ENCODE assay signal across 25 mouse cellular contexts in genomic region chr16:93107524-93107845, GRCm38 (mm10).
DNase-seq lines count a peak whose midpoint lies in the region; ATAC-seq and TF ChIP-seq lines count a peak whose summit lies in the region.
"Had no signal": no experiment of that assay in that cellular context is flagged by ENCODE, and none has a peak within 500 bp of the region (broad histone marks: within the 10 kb centered on the region; RNA-seq: fewer than 3 reads in every experiment).

No protein-coding gene starts in this region.

- no peak overlapping the region for H3K9ac ChIP-seq in kidney, postnatal 0 days (ENCODE audit: low read depth, low read length)
- no peak overlapping the region for H3K9ac ChIP-seq in lung, postnatal 0 days (replicated peaks; ENCODE audit: low read depth)
- H3K9ac ChIP-seq in ES-Bruce4 (ENCODE audit: low read depth, poor library complexity, severe bottlenecking) = no peak overlapping the region
- no peak overlapping the region for H3K9ac ChIP-seq in stomach, postnatal 0 days (ENCODE audit: low read length)
- H3K9ac ChIP-seq: intestine, embryonic 15.5 days; kidney, embryonic 15.5 days; liver, embryonic 12.5 days; lung, embryonic 15.5 days; neural tube, embryonic 13.5 days; stomach, embryonic 15.5 days had no signal

- DNase-seq in kidney, postnatal 0 days (ENCODE audit: low spot score) = no peak
- no peak for DNase-seq in kidney, adult 8-10 months
- no peak for DNase-seq in lung, postnatal 0 days (ENCODE audit: low spot score)
- no peak for DNase-seq in lung, postnatal 36 days
- no peak for DNase-seq in stomach, postnatal 0 days (ENCODE audit: low spot score)
- DNase-seq in right cerebral cortex, postnatal 10 days (ENCODE audit: low spot score in 2 of 2) = no peak
- DNase-seq: cerebellum, adult 9-10 months; layer of hippocampus, adult 9-11 months; left cerebral cortex, postnatal 4 days had no signal

- peak; percentile 33; the same call in 1 of the 2 replicates for TF ChIP-seq CTCF in kidney, postnatal 0 days (IDR thresholded peaks at IDR 0.05; ENCODE audit: low read depth)
- TF ChIP-seq CTCF in lung, postnatal 0 days (IDR thresholded peaks at IDR 0.05) = peak; percentile 13
- TF ChIP-seq CTCF in ES-Bruce4 (IDR thresholded peaks at IDR 0.05; ENCODE audit: low read depth, low read length) = peak; percentile 0
- TF ChIP-seq CTCF in stomach, postnatal 0 days (IDR thresholded peaks at IDR 0.05; ENCODE audit: low read depth) = peak; percentile 49

- no peaks in the 10 kb centered on the region for H3K36me3 ChIP-seq in kidney, postnatal 0 days (ENCODE audit: insufficient read depth, low read length)
- H3K36me3 ChIP-seq in lung, postnatal 0 days (ENCODE audit: insufficient read depth, low read length) = no peaks in the 10 kb centered on the region
- H3K36me3 ChIP-seq in ES-Bruce4 (ENCODE audit: control insufficient read depth, insufficient read depth, low read length, poor library complexity, severe bottlenecking) = no peaks in the 10 kb centered on the region
- H3K36me3 ChIP-seq in stomach, postnatal 0 days (ENCODE audit: control insufficient read depth, insufficient read depth, low read length) = no peaks in the 10 kb centered on the region
- H3K36me3 ChIP-seq: embryonic facial prominence, embryonic 10.5 days; forebrain, embryonic 10.5 days; G1E; heart, embryonic 10.5 days; hindbrain, embryonic 10.5 days; intestine, embryonic 15.5 days; kidney, embryonic 15.5 days; liver, embryonic 12.5 days; lung, embryonic 15.5 days; midbrain, embryonic 10.5 days; neural tube, embryonic 13.5 days; stomach, embryonic 15.5 days had no signal

- TF ChIP-seq EP300 in lung, postnatal 0 days (IDR thresholded peaks at IDR 0.05) = no peak
- TF ChIP-seq EP300 in ES-Bruce4 (IDR thresholded peaks at IDR 0.05; ENCODE audit: insufficient read depth, low read depth, low read length) = no peak
- no peak for TF ChIP-seq EP300 in stomach, postnatal 0 days (optimal IDR thresholded peaks at IDR 0.05)

- no peak overlapping the region for H3K4me2 ChIP-seq in kidney, postnatal 0 days (ENCODE audit: low read length)
- H3K4me2 ChIP-seq in lung, postnatal 0 days (replicated peaks; ENCODE audit: low read depth, low read length) = no peak overlapping the region
- H3K4me2 ChIP-seq in stomach, postnatal 0 days (replicated peaks; ENCODE audit: low read depth) = no peak overlapping the region
- H3K4me2 ChIP-seq: intestine, embryonic 15.5 days; kidney, embryonic 15.5 days; liver, embryonic 12.5 days; lung, embryonic 15.5 days; neural tube, embryonic 13.5 days; stomach, embryonic 15.5 days had no signal

- H3K4me1 ChIP-seq in kidney, postnatal 0 days (replicated peaks; ENCODE audit: insufficient read depth, low read length) = no peaks in the 10 kb centered on the region
- H3K4me1 ChIP-seq in lung, postnatal 0 days (ENCODE audit: insufficient read depth, low read depth, low read length) = no peaks in the 10 kb centered on the region
- H3K4me1 ChIP-seq in ES-Bruce4 (ENCODE audit: control insufficient read depth, insufficient read depth, low read length) = no peaks in the 10 kb centered on the region
- no peaks in the 10 kb centered on the region; the same call in 1 of the 2 replicates for H3K4me1 ChIP-seq in stomach, postnatal 0 days (replicated peaks; ENCODE audit: control insufficient read depth, insufficient read depth)
- H3K4me1 ChIP-seq: embryonic facial prominence, embryonic 10.5 days; forebrain, embryonic 10.5 days; hindbrain, embryonic 10.5 days; intestine, embryonic 15.5 days; lung, embryonic 15.5 days; midbrain, embryonic 10.5 days; neural tube, embryonic 13.5 days; stomach, embryonic 15.5 days had no signal

- no peak overlapping the region for H3K27ac ChIP-seq in kidney, postnatal 0 days
- no peak overlapping the region for H3K27ac ChIP-seq in lung, postnatal 0 days (ENCODE audit: low read length)
- no peak overlapping the region for H3K27ac ChIP-seq in ES-Bruce4 (ENCODE audit: insufficient read depth, low read length)
- no peak overlapping the region for H3K27ac ChIP-seq in stomach, postnatal 0 days (replicated peaks)
- H3K27ac ChIP-seq: embryonic facial prominence, embryonic 10.5 days; forebrain, embryonic 10.5 days; heart, embryonic 10.5 days; hindbrain, embryonic 10.5 days; intestine, embryonic 15.5 days; kidney, embryonic 15.5 days; liver, embryonic 12.5 days; lung, embryonic 15.5 days; midbrain, embryonic 10.5 days; neural tube, embryonic 13.5 days; stomach, embryonic 15.5 days had no signal

- H3K9me3 ChIP-seq in kidney, postnatal 0 days (replicated peaks; ENCODE audit: low read length) = no peaks in the 10 kb centered on the region
- H3K9me3 ChIP-seq in lung, postnatal 0 days (ENCODE audit: low read length) = no peaks in the 10 kb centered on the region
- H3K9me3 ChIP-seq in ES-Bruce4 (replicated peaks; ENCODE audit: control insufficient read depth, insufficient read depth, low read length, poor library complexity, severe bottlenecking) = no peaks in the 10 kb centered on the region
- no peaks in the 10 kb centered on the region for H3K9me3 ChIP-seq in stomach, postnatal 0 days (ENCODE audit: control insufficient read depth, low read length)
- H3K9me3 ChIP-seq: embryonic facial prominence, embryonic 10.5 days; forebrain, embryonic 10.5 days; heart, embryonic 10.5 days; hindbrain, embryonic 10.5 days; intestine, embryonic 15.5 days; kidney, embryonic 15.5 days; lung, embryonic 15.5 days; midbrain, embryonic 10.5 days; neural tube, embryonic 13.5 days; stomach, embryonic 15.5 days had no signal

- WGBS in kidney, postnatal 0 days = 79% methylated on average over 5 of the region's 5 CpGs
- 79% methylated on average over 5 of the region's 5 CpGs for WGBS in lung, postnatal 0 days
- 74% methylated on average over 5 of the region's 5 CpGs for WGBS in stomach, postnatal 0 days

- no peak overlapping the region for H3K4me3 ChIP-seq in kidney, postnatal 0 days (replicated peaks; ENCODE audit: low read depth, low read length)
- H3K4me3 ChIP-seq in lung, postnatal 0 days (ENCODE audit: low read depth, low read length) = no peak overlapping the region
- H3K4me3 ChIP-seq in ES-Bruce4 (ENCODE audit: low read depth, low read length) = no peak overlapping the region
- no peak overlapping the region for H3K4me3 ChIP-seq in stomach, postnatal 0 days (ENCODE audit: low read depth, low read length)
- H3K4me3 ChIP-seq: embryonic facial prominence, embryonic 10.5 days; forebrain, embryonic 10.5 days; heart, embryonic 10.5 days; hindbrain, embryonic 10.5 days; intestine, embryonic 15.5 days; kidney, embryonic 15.5 days; liver, embryonic 12.5 days; lung, embryonic 15.5 days; midbrain, embryonic 10.5 days; myocyte; neural tube, embryonic 13.5 days; stomach, embryonic 15.5 days had no signal

- no peaks in the 10 kb centered on the region for H3K27me3 ChIP-seq in kidney, postnatal 0 days (ENCODE audit: insufficient read depth, low read length)
- H3K27me3 ChIP-seq in lung, postnatal 0 days (replicated peaks; ENCODE audit: insufficient read depth, low read length) = no peaks in the 10 kb centered on the region
- no peaks in the 10 kb centered on the region for H3K27me3 ChIP-seq in ES-Bruce4 (ENCODE audit: control insufficient read depth, insufficient read depth, low read length, poor library complexity, severe bottlenecking)
- H3K27me3 ChIP-seq in stomach, postnatal 0 days (ENCODE audit: control insufficient read depth, insufficient read depth, low read length) = no peaks in the 10 kb centered on the region
- H3K27me3 ChIP-seq: intestine, embryonic 15.5 days; kidney, embryonic 15.5 days; lung, embryonic 15.5 days; neural tube, embryonic 13.5 days; stomach, embryonic 15.5 days had no signal

- ATAC-seq in kidney, postnatal 0 days (replicated peaks; ENCODE audit: low FRiP score, low read depth) = no peak
- no peak for ATAC-seq in lung, postnatal 0 days
- ATAC-seq in stomach, postnatal 0 days (ENCODE audit: low FRiP score, low TSS enrichment) = no peak
- ATAC-seq: hindbrain, embryonic 16.5 days; intestine, embryonic 15.5 days; liver, embryonic 12.5 days; midbrain, embryonic 16.5 days had no signal

- TF ChIP-seq POLR2A in ES-Bruce4 (IDR thresholded peaks at IDR 0.05; ENCODE audit: insufficient read depth, low read length) = no peak
